20 mouse cellular contexts compared by ENCODE assay signal in the genomic region with DNA sequence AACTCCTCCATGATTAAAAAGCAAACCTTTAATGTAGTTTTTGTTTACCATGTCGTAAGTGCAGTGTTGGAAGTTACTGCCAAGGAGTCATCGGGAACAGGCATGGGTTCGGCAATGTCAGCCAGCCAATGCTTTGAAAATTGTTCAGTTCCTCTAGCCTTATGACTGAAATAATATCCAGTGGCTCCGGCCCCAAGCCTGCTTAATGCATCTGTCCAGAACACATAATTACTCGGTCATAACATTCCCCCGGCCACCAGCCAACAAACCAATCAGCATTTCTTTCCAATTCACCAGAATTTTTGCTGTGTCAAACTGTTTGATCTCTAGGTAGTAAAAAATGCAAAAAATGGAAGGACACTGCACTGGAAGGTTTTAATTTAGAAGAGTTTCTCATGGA.
DNase-seq lines count a peak whose midpoint lies in the region; ATAC-seq and TF ChIP-seq lines count a peak whose summit lies in the region.
"Had no signal": no experiment of that assay in that cellular context is flagged by ENCODE, and none has a peak within 500 bp of the region (broad histone marks: within the 10 kb centered on the region; RNA-seq: fewer than 3 reads in every experiment).

No protein-coding gene starts in this region.

- intact Hi-C loops in heart, postnatal 25 days (cut with DNase I), result no loop called here

- H3K27ac ChIP-seq in intestine, embryonic 14.5 days (ENCODE audit: low read depth), result no peak overlapping the region
- no peak overlapping the region for H3K27ac ChIP-seq in intestine, postnatal 0 days (ENCODE audit: low read depth, low read length)
- no peak overlapping the region for H3K27ac ChIP-seq in embryonic facial prominence, embryonic 12.5 days
- no peak overlapping the region for H3K27ac ChIP-seq in hindbrain, embryonic 13.5 days
- H3K27ac ChIP-seq: hindbrain, embryonic 15.5 days; limb, embryonic 15.5 days; midbrain, embryonic 10.5 days; neural tube, embryonic 12.5 days had no signal

- DNase-seq in intestine, embryonic 14.5 days (ENCODE audit: low spot score), result no peak
- DNase-seq in MN1 (ENCODE audit: low spot score), result peak; percentile 73
- peak; percentile 53 for DNase-seq in lung, postnatal 10 days
- no peak for DNase-seq in thymus, postnatal 4 days
- DNase-seq in heart, postnatal 25 days (ENCODE audit: low spot score), result no peak
- DNase-seq: adrenal gland, postnatal 36 days; cerebellum, adult 2 months; kidney, adult 8-10 months; layer of hippocampus, postnatal 36 days; liver, postnatal 0 days; right cerebral cortex, postnatal 25 days; thymus, postnatal 36 days had no signal

- no peaks in the 10 kb centered on the region; the same call in 1 of the 2 replicates for H3K4me1 ChIP-seq in intestine, embryonic 14.5 days (replicated peaks; ENCODE audit: control insufficient read depth, insufficient read depth, low read length)
- no peaks in the 10 kb centered on the region for H3K4me1 ChIP-seq in intestine, postnatal 0 days (replicated peaks; ENCODE audit: control insufficient read depth, insufficient read depth, low read length)
- no peaks in the 10 kb centered on the region for H3K4me1 ChIP-seq in embryonic facial prominence, embryonic 12.5 days
- H3K4me1 ChIP-seq in hindbrain, embryonic 13.5 days (replicated peaks), result no peaks in the 10 kb centered on the region
- H3K4me1 ChIP-seq: hindbrain, embryonic 15.5 days; limb, embryonic 15.5 days; midbrain, embryonic 10.5 days; neural tube, embryonic 12.5 days had no signal

- no peak overlapping the region for H3K9ac ChIP-seq in intestine, embryonic 14.5 days (ENCODE audit: low read length)
- no peak overlapping the region for H3K9ac ChIP-seq in intestine, postnatal 0 days (ENCODE audit: low read depth, low read length)
- no peak overlapping the region for H3K9ac ChIP-seq in embryonic facial prominence, embryonic 12.5 days
- H3K9ac ChIP-seq in hindbrain, embryonic 13.5 days, result no peak overlapping the region
- H3K9ac ChIP-seq: hindbrain, embryonic 15.5 days; limb, embryonic 15.5 days; liver, postnatal 0 days; neural tube, embryonic 12.5 days had no signal

- H3K4me3 ChIP-seq in intestine, embryonic 14.5 days (ENCODE audit: low read depth, low read length), result no peak overlapping the region
- H3K4me3 ChIP-seq in intestine, postnatal 0 days (ENCODE audit: low read depth, low read length), result no peak overlapping the region
- no peak overlapping the region for H3K4me3 ChIP-seq in embryonic facial prominence, embryonic 12.5 days
- no peak overlapping the region for H3K4me3 ChIP-seq in hindbrain, embryonic 13.5 days
- H3K4me3 ChIP-seq: hindbrain, embryonic 15.5 days; limb, embryonic 15.5 days; midbrain, embryonic 10.5 days; neural tube, embryonic 12.5 days had no signal

- no peaks in the 10 kb centered on the region for H3K27me3 ChIP-seq in intestine, embryonic 14.5 days (replicated peaks; ENCODE audit: control insufficient read depth, insufficient read depth, low read length)
- H3K27me3 ChIP-seq in intestine, postnatal 0 days (replicated peaks; ENCODE audit: control insufficient read depth, insufficient read depth, low read length), result no peaks in the 10 kb centered on the region
- H3K27me3 ChIP-seq in embryonic facial prominence, embryonic 12.5 days, result no peaks in the 10 kb centered on the region
- H3K27me3 ChIP-seq in hindbrain, embryonic 13.5 days, result no peaks in the 10 kb centered on the region
- H3K27me3 ChIP-seq: hindbrain, embryonic 15.5 days; limb, embryonic 15.5 days; neural tube, embryonic 12.5 days had no signal

- TF ChIP-seq CTCF in intestine, postnatal 0 days (IDR thresholded peaks at IDR 0.05; ENCODE audit: low read depth), result no peak

- H3K4me2 ChIP-seq in intestine, embryonic 14.5 days (ENCODE audit: low read length), result peak overlapping the region; percentile 5; the same call in 1 of the 2 replicates
- no peak overlapping the region for H3K4me2 ChIP-seq in intestine, postnatal 0 days (replicated peaks; ENCODE audit: low read depth)
- H3K4me2 ChIP-seq in embryonic facial prominence, embryonic 12.5 days (replicated peaks), result 0 out of 2 replicates have a peak overlapping the region, but pooled peaks have one; percentile 9
- H3K4me2 ChIP-seq in hindbrain, embryonic 13.5 days, result no peak overlapping the region
- H3K4me2 ChIP-seq: hindbrain, embryonic 15.5 days; limb, embryonic 15.5 days; neural tube, embryonic 12.5 days had no signal

- WGBS in intestine, embryonic 14.5 days, result 51% methylated on average over 6 of the region's 6 CpGs
- WGBS in intestine, postnatal 0 days, result 61% methylated on average over 6 of the region's 6 CpGs
- 48% methylated on average over 6 of the region's 6 CpGs for WGBS in embryonic facial prominence, embryonic 12.5 days
- WGBS in hindbrain, embryonic 13.5 days, result 85% methylated on average over 6 of the region's 6 CpGs

- ATAC-seq in intestine, embryonic 14.5 days (replicated peaks; ENCODE audit: low FRiP score, low TSS enrichment, low read depth), result no peak
- ATAC-seq in intestine, postnatal 0 days, result no peak
- no peak for ATAC-seq in embryonic facial prominence, embryonic 12.5 days (ENCODE audit: insufficient number of reproducible peaks, insufficient read depth, low FRiP score, low TSS enrichment)
- no peak for ATAC-seq in hindbrain, embryonic 13.5 days (ENCODE audit: low FRiP score)
- ATAC-seq: forebrain, embryonic 14.5 days; liver, postnatal 0 days had no signal

- H3K36me3 ChIP-seq in intestine, embryonic 14.5 days (ENCODE audit: control insufficient read depth, insufficient read depth, low read length), result no peaks in the 10 kb centered on the region
- H3K36me3 ChIP-seq in intestine, postnatal 0 days (ENCODE audit: control insufficient read depth, insufficient read depth), result no peaks in the 10 kb centered on the region
- no peaks in the 10 kb centered on the region for H3K36me3 ChIP-seq in embryonic facial prominence, embryonic 12.5 days
- H3K36me3 ChIP-seq in hindbrain, embryonic 13.5 days, result no peaks in the 10 kb centered on the region
- H3K36me3 ChIP-seq: hindbrain, embryonic 15.5 days; limb, embryonic 15.5 days; midbrain, embryonic 10.5 days; neural tube, embryonic 12.5 days had no signal

- H3K9me3 ChIP-seq in intestine, embryonic 14.5 days (ENCODE audit: control insufficient read depth, low read length), result no peaks in the 10 kb centered on the region
- H3K9me3 ChIP-seq in intestine, postnatal 0 days (ENCODE audit: control insufficient read depth), result no peaks in the 10 kb centered on the region
- H3K9me3 ChIP-seq in embryonic facial prominence, embryonic 12.5 days, result no peaks in the 10 kb centered on the region
- H3K9me3 ChIP-seq in hindbrain, embryonic 13.5 days, result no peaks in the 10 kb centered on the region
- H3K9me3 ChIP-seq: hindbrain, embryonic 15.5 days; limb, embryonic 15.5 days; midbrain, embryonic 10.5 days; neural tube, embryonic 12.5 days had no signal

Comparison
In these comparisons a context has a peak if more than half of its experiments do, and no peak if none do; other contexts are left out.
1. H3K4me2 ChIP-seq: peak in intestine, embryonic 14.5 days (single experiment) and embryonic facial prominence, embryonic 12.5 days (single experiment); none in intestine, postnatal 0 days (single experiment) and hindbrain, embryonic 13.5 days (single experiment).
2. DNase-seq: peak in MN1 (single experiment) and lung, postnatal 10 days (single experiment); none in intestine, embryonic 14.5 days (single experiment), thymus, postnatal 4 days (single experiment) and heart, postnatal 25 days (single experiment).